Mouse (Mus musculus) urinary bladder, adult 2 months (tissue): ENCODE results near the gene Cptp. TPM values are rescaled to one million over a fixed set of nuclear protein-coding genes. Genes with fewer than 3 reads are reported as not detected.

Source experiments
- DNase-seq: peaks from one replicate; pipeline ENCODE4 v3.0.0; 2022; ENCODE audit warnings: low spot score
- polyA plus RNA-seq: library from polyadenylated mRNA; depleted of rRNA; stranded (reverse); fragments of >200 nt; gene quantifications from 2 replicates; pipeline ENCODE4 v1.2.3, GENCODE M21; 2012

Cptp gene
- polyA plus RNA-seq, 1 experiment: 17.1 TPM

DNA sequence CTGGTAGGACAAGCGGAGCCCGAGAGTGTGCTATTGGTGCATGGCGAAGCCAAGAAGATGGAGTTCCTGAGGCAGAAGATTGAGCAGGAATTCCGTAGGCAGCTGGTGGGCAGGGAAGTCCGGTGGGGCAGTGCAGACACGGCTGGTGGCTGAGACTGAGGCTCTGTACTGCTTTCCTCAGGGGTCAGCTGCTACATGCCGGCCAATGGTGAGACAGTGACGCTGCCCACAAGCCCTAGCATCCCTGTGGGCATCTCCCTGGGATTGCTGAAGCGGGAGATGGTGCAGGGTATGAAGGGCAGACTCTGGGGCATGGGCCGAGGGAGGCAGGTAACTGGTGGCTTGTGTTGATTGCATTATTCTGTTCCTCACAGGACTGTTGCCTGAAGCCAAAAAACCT, 18.4 kb upstream of the Cptp start:
- DNase-seq: peak; percentile 15

DNA sequence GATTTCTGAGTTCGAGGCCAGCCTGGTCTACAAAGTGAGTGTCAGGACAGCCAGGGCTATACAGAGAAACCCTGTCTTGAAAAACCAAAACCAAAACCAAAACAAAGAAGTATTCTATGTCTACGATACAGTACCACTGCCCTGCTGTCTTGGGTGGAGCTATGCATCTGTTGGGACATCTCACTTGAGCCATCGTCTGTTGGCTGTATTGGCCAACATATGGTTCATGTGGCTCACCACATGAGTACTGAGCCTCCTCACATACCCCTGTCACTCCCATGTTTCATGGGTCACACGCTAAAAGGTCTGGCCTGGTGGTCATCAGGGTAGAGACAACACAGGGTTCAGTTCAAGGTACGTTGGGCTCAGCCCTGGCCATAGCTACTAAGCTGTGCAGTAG, 17.1 kb upstream of the Cptp start:
- DNase-seq: no peak

DNA sequence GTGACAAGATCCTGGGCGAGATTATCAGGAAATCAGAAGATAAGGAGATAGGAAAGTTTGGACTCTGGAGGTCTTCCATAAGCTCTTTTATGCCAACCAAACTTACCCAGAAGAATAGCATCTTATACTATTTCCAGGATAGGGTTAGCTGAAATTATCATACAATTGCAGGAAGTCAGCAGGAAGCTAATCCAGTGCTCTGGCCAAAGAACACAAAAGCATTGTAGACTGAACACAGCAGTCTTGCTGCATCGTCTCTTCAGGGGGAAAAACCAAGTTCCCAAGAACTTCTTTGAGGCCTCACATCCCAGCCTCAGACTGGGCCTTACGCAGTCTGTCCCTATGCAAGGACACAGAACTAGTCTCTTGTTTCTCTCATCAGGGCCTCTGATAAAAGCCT, 14.3 kb upstream of the Cptp start:
- DNase-seq: no peak

DNA sequence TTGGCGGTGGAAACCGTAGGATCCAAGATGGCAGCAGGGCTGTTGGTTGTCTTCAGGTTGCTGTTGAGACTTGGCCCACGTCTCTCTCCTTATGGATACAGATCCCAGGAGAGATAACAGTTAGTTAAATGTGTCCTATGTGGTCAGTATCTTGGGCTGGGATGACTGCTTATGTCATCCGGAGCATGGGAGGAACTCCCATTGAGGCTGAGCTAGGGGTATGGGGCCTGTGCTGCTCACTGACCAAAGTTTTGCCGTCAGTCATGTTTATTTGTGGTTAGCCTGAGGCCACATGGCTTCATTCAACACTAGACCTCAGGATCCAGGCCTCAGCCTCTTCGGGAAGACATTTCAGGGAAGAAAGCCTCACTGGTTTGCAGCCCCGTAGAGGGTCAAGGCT, 2.2 kb upstream of the Cptp start:
- no peak for DNase-seq

DNA sequence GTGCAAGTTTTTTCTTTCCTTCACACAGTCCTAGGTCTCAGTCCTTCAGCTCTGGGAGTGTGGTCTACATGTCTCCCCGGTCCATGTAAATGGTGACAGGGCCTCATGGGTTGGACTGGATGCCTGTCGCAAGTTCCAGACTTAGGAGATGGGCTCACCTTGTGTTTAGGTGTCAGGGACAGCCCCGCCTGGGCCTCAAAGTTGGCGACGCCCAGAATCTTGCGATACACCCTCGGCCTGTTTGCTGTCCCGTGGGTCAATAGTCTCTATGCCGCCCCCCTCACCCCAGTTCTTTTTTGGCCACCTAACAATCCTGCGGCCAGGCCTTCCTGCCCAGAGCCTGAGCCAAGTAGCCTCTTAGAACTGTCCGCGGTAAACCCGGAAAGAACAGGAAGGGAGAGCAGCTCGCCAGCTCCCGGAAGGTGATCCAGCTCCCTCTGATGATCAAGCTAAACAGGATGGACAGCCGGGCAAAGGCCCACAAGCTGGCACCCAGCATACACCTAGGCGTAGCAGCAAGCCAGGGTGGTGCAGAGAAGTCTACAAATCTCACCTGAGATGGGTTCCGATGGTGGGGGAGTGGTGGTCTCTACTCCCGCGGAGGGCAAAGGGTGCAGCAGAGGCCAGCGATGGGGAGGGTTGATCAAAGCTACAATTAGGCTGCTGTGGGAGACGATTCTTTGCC, 484 bp downstream of the Cptp start:
- no peak for DNase-seq

DNA sequence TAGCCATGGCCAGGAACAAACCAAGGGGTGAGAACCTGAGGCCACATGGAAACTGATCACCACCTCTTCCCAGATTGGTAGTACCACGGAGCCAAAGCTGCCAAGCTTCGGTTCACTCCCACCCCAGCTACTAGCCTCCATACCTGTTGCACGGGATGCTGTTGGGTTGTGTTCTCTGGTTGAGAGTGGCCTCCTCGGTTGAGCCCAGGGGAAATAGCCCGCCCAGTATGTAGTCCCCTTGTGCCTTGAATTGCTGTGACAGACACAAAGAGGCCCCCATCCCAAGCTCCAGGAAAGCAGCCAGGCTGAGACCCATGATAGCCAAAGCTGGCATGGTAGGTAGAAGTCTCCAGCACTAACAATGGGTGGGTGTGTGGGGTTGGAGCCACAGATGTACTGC, 6.2 kb downstream of the Cptp start, which contains the start of gene Tas1r3:
Tas1r3 (minus strand) TSS at position 362 of the 400 bp plus-strand sequence.
- DNase-seq: peak; percentile 18

DNA sequence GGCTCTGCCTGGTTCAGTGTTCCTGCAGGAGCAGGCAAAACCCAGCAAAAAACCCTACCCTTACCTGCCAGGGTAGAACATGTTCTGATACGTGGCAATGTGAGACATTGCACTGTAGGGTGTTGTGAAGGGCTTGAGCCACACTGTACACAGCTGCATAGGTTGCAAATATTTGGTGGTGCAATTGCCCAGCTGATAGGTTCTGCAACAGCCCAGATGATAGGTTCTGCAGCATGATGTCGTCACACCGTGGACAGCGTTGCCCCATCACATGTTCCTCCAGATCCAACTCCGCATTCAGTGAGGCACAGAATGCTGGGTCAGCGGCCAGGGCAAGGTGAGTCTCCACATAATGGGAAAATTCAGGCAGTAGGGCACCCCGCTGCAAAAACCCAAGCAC, 7.5 kb downstream of the Cptp start:
- DNase-seq: no peak

DNA sequence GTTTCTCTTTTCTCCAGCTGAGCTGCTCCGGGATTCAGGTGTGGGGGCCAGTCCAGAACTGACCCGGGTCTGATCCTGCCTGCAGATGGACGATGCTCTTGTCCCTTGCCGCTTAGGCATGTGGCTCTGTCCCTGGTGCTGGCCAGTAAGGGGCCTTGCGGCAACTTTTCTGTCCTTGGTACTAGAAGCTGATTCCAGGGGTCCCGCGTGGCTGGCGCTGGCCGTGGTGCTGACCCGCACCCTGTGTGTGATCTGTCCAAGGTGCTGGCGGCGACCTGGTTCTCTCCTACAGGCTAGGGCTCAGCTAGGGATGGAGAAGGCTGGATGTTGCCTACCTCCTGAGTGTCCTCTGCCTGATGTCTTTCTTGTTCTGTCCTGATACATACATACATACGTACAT, 9.9 kb downstream of the Cptp start:
- peak; percentile 24 for DNase-seq

GRCm38 (mm10) chr4:155856881-155857280, 12.4 kb downstream of the Cptp start:
- no peak for DNase-seq

DNA sequence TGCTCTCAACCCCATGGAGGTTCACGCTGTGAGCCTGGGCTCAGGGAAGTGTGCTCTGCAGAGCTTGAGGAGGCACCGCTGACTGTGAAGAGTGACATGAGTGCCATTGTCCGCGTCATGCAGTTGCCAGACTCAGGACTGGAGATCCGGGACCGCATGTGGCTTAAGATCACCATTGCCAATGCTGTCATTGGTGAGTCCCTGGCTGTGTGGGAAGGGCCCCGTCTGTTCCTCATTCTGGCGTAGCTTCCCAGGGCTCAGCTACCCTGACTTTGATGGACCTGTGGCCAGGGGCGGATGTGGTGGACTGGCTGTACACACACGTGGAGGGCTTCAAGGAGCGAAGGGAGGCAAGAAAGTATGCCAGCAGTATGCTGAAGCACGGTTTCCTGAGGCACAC, 13.2 kb downstream of the Cptp start:
- DNase-seq: peak; percentile 15

DNA sequence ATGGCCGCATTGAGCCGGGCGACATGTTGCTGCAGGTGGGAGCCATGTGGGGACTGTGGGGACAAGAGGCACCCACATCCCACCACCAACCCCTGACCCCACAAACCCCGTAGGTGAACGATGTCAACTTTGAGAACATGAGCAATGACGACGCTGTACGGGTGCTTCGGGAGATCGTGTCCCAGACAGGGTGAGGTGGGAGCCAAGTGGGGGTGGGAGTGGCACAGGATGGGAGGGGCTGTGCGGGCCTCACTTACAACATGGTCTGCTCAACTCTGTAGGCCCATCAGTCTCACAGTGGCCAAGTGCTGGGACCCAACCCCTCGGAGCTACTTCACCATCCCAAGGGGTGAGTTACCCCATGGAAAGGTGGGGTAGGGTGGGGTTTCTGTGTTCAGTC, 14.2 kb downstream of the Cptp start:
- peak; percentile 18 for DNase-seq

GRCm38 (mm10) chr4:155853421-155853820, 15.8 kb downstream of the Cptp start:
- peak; percentile 18 for DNase-seq

DNA sequence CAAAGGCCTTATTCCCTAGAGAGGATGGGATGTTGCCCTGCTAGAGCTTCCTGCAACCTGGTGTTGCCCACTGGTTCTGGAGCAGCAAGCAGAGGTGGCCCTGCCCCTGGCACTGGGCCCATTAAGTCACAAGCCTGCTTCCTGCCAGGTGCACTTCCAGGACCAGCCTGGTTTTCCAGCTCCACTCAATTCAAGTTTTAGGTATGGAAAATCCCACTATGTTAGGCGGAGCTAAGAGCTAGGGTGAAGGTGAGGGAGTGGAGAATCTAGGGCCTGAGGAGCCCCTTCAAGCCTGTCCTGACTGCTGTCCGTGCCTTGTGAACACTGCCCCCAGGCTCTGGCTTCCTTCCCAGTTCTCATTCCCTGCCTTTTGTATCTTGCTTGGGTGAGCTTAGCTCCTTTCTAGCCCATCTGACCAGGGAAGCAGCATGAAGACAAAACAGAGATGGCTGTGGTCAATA, 17.3 kb downstream of the Cptp start:
- peak; percentile 16 for DNase-seq

DNA sequence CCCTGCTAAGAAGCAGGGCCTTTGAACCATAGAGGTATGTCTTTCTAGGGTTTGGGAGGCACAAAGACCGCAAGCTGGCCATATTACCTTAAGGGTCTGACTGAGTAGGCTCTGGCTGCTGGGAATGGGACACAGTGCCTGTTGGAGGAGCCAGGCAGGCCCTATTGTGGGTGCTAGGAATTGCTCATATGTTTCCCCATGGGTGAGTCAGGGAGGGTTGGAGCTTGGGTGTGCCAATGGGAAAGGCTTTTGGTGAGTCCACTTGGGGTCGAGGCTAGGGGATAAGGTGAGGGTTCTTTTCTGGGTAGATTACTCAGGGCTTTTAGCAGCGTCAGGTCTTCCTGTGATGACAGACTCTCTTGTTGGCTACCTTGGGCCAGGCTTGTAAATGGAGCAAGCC, 17.9 kb downstream of the Cptp start:
- DNase-seq: peak; percentile 19

GRCm38 (mm10) chr4:155849792-155850451, 19.3 kb downstream of the Cptp start:
- DNase-seq: peak; percentile 11

GRCm38 (mm10) chr4:155849391-155849790, 19.8 kb downstream of the Cptp start:
- peak; percentile 14 for DNase-seq

DNA sequence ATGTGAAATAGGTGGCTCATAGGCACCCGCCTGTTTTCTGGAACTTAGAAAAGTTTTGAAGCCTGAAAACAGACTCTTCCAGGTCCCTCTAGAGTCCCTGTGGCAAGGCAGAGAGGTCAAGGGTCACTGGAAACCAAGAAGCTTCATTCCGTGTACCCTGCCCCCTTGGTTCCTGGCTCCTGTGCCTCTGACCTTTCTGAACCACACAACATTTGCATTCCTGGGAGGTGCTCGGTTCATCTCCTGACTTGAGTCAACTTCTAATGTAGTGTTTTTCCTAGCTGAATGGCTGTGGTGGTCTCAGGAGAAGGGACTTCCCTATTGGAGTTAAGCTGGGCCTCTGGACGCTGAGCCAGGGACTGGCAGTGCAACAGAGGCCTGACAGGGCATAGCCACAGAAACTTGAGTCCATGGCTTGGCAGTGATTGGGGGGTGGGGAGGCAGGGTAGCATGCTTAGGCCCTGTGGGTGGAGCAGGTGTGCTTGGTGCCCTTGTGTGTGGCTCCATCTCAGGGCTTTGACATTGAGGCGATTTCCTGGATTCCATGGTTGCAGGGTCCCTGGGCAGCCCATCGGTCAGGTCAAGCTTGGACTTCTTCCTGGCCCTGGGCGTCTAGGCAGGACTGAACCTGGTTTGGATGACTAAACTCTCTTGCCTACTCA, 20.7 kb downstream of the Cptp start:
- peak; percentile 18 for DNase-seq

DNA sequence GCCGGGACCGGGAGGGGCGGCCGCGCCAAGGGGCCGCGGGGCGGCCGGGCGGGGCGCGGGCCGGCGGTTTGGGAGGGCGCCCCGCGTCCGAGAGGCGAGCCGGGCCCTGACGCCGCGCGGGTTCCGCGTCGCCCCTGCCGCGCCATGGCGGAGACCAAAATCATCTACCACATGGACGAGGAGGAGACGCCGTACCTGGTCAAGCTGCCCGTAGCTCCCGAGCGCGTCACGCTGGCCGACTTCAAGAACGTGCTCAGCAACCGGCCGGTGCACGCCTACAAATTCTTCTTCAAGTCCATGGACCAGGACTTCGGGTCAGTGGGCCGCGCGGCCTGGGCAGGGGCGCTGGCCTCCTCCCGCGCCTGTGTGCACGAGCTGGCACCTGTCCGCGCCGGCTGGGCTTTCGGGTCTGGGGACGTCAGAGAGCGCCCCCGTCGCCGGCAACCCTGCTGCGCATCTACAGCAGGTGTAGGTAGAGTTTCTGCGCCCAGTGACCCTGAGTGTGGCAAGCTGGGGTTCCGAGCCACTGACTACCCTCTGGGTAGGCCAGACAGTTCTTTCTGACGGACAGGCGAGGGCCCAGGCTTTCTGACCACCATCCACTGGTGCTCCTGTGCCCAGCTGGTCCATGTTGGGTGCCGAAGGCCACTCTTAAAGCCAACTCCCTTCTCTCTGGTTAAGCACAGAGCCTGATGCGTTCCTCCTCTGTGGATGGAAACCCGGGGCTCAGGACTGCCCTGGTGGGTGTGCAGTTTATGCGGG, 21.5 kb downstream of the Cptp start:
- no peak for DNase-seq

DNA sequence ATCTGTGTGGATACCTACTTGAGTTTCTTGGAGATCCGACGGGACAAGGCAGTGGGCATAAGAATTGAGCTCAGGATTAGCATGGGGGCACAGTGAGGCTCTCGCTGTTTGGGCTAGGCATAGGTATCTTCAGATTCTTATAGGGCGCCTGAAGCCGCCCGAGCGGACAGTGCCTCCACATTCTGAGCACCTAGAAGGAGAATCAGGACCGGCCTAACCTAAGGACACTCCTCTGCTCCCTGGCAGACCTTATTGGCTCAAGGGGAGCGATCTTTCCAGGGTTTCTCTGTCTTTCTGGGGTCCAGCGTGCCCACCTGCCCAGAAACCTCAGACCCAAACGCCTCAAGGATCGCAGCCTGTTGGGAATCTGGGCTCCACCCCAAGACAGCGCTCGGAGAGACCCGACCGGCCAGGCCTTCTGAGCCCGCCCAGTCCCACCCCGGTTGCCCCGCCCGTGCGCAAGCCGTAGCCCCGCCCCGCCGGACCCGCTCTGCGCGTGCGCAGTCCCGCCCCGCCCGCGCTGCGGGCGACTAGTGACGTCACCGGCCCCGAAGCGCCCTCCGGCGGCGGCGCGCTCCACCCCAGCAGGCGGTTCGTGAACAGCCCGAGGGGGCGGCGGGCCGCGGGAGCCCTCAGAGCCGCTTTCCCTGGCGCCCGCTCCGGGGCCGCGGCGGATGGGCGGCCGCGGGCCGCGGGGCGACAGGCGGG, 22.2 kb downstream of the Cptp start, which contains the start of gene Dvl1:
Dvl1 (plus strand) TSS at position 532 of the 708 bp plus-strand sequence.
- DNase-seq: peak; percentile 97

- DNase-seq: no peak
Observed at GRCm38 (mm10) chr4:155843231-155843630, 26.0 kb downstream of the Cptp start.

DNA sequence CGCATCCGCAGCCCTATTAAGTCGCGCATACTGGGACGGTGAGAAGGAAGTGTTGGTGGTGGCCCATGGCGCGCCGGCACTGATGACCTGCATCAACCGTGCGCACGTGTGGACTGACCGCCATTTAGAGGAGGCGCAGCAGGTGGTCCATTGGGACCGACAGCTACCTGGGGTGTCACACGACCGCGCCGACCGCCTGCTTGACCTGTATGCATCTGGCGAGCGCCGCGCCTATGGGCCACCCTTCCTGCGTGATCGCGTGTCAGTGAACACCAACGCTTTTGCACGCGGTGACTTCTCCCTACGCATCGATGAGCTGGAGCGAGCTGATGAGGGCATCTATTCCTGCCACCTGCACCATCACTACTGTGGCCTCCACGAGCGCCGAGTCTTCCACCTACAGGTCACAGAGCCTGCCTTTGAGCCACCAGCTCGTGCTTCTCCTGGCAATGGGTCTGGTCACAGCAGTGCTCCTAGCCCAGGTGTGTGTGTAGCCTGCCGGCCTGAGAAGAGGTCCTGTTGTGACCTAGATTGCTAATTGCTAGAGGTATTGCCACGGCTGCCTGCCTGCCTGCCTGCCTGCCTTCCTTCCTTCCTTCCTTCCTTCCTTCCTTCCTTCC, 27.5 kb downstream of the Cptp start:
- peak; percentile 22 for DNase-seq
